Mouse (Mus musculus) forebrain, embryonic 12.5 days (tissue): ENCODE measurements around the gene Myom3. TPM values are rescaled to one million over a fixed set of nuclear protein-coding genes. Genes with fewer than 3 reads are reported as not detected.

Experiments
- ATAC-seq: fragments of 200-750 bp; cut with Nextera tagmentation; 2 replicates; pipeline ENCODE4 v1.8.0; 2017; ENCODE audit warnings: moderate TSS enrichment; ENCODE audit not compliant: low FRiP score
- H3K27ac ChIP-seq: fragments of 300-500 bp; sonication (generic); 2 replicates; pipeline ENCODE4 v1.5.1; 2016; ENCODE audit warnings: mild to moderate bottlenecking
- H3K27me3 ChIP-seq: fragments of 300-500 bp; sonication (generic); 2 replicates; pipeline ENCODE4 v1.6.1; 2016; ENCODE audit warnings: mild to moderate bottlenecking
- H3K36me3 ChIP-seq: fragments of 300-500 bp; sonication (generic); replicated peaks from 2 replicates; pipeline ENCODE4 v1.6.1; 2016; ENCODE audit warnings: mild to moderate bottlenecking
- H3K4me1 ChIP-seq: fragments of 300-500 bp; sonication (generic); 2 replicates; pipeline ENCODE4 v1.6.1; 2016
- H3K4me2 ChIP-seq: fragments of 300-500 bp; sonication (generic); 2 replicates; pipeline ENCODE4 v1.6.1; 2016; ENCODE audit warnings: mild to moderate bottlenecking, moderate library complexity
- H3K4me3 ChIP-seq: fragments of 300-500 bp; sonication (generic); replicated peaks from 2 replicates; pipeline ENCODE4 v1.5.1; 2016; ENCODE audit warnings: mild to moderate bottlenecking
- H3K9ac ChIP-seq: fragments of 300-500 bp; sonication (generic); 2 replicates; pipeline ENCODE4 v1.6.1; 2016; ENCODE audit warnings: mild to moderate bottlenecking
- H3K9me3 ChIP-seq: fragments of 300-500 bp; sonication (generic); 2 replicates; pipeline ENCODE4 v1.6.1; 2016
- WGBS: fragments of 180-500 bp; shearing (Covaris S2); methylation state at CpG from one replicate; pipeline ENCODE4 v1.1.7; 2016; 5-methylcytosine and 5-hydroxymethylcytosine counted together
- polyA plus RNA-seq: library from polyadenylated mRNA; unstranded; fragments of >200 nt; fragmentation: Nextera tagmentation; extraction: Ambion mirVana; gene quantifications from 2 replicates; pipeline ENCODE4 v1.2.1, GENCODE M21; 2016

Myom3 gene
- polyA plus RNA-seq, 1 experiment from 2014 or later: 0.10 TPM

GRCm38 (mm10) chr4:135851942-135852341 lies 92.4 kb downstream of the Myom3 start:
- Histone ChIP-seq H3K9me3 (no peaks in the 10 kb centered on the region), H3K9ac (no peak overlapping the region), H3K27ac (no peak overlapping the region), H3K27me3 (no peaks in the 10 kb centered on the region), H3K4me2 (no peak overlapping the region), H3K4me3 (no peak overlapping the region), H3K36me3 (no peaks in the 10 kb centered on the region), H3K4me1 (peaks cover 27% of the 10 kb centered on the region)
- WGBS: 85% methylated on average over 9 of the region's 9 CpGs
- ATAC-seq: no peak

GRCm38 (mm10) chr4:135853987-135854546 lies 94.6 kb downstream of the Myom3 start:
- H3K27me3 ChIP-seq: no peaks in the 10 kb centered on the region
- H3K4me2 ChIP-seq: peak overlapping the region; percentile 81; the same call in 1 of the 2 replicates
- H3K9ac ChIP-seq: peak overlapping the region; percentile 33; the same call in 1 of the 2 replicates
- no peaks in the 10 kb centered on the region for H3K36me3 ChIP-seq
- ATAC-seq: no peak
- no peaks in the 10 kb centered on the region for H3K9me3 ChIP-seq
- H3K4me1 ChIP-seq: peaks cover 42% of the 10 kb centered on the region
- 90% methylated on average over 14 of the region's 14 CpGs for WGBS
- H3K27ac ChIP-seq: peak overlapping the region; percentile 99
- H3K4me3 ChIP-seq: no peak overlapping the region

- Histone ChIP-seq H3K9me3 (no peaks in the 10 kb centered on the region), H3K4me2 (peak overlapping the region; percentile 81), H3K27ac (peak overlapping the region; percentile 99), H3K9ac (peak overlapping the region; percentile 97), H3K4me3 (peak overlapping the region; percentile 94; the same call in 1 of the 2 replicates), H3K4me1 (peaks cover 47% of the 10 kb centered on the region), H3K36me3 (no peaks in the 10 kb centered on the region), H3K27me3 (no peaks in the 10 kb centered on the region)
- ATAC-seq: no peak
- 72% methylated on average over 11 of the region's 11 CpGs for WGBS
Measured at GRCm38 (mm10) chr4:135854630-135855029, 95.1 kb downstream of the Myom3 start.

GRCm38 (mm10) chr4:135855080-135855479 lies 95.6 kb downstream of the Myom3 start:
- Histone ChIP-seq H3K27me3 (no peaks in the 10 kb centered on the region), H3K4me2 (peak overlapping the region; percentile 81), H3K4me1 (peaks cover 50% of the 10 kb centered on the region), H3K9ac (peak overlapping the region; percentile 97), H3K9me3 (no peaks in the 10 kb centered on the region), H3K27ac (peak overlapping the region; percentile 99), H3K36me3 (no peaks in the 10 kb centered on the region), H3K4me3 (peak overlapping the region; percentile 94)
- WGBS: 6% methylated on average over 6 of the region's 6 CpGs
- ATAC-seq: peak; percentile 44

- H3K4me3 ChIP-seq: peak within 1 kb of the TSS; percentile 94
- ATAC-seq: peak; percentile 94
- peak within 1 kb of the TSS; percentile 97 for H3K9ac ChIP-seq
- H3K4me2 ChIP-seq: peak within 1 kb of the TSS; percentile 81
- no peaks in the 10 kb centered on the region for H3K27me3 ChIP-seq
- no peaks in the 10 kb centered on the region for H3K9me3 ChIP-seq
- H3K36me3 ChIP-seq: no peaks in the 10 kb centered on the region
- under 1% methylated on average over 66 of the region's 67 CpGs for WGBS
- H3K4me1 ChIP-seq: peaks cover 50% of the 10 kb centered on the region
- H3K27ac ChIP-seq: peak within 1 kb of the TSS; percentile 99
Measured at GRCm38 (mm10) chr4:135855536-135856222, 96.2 kb downstream of the Myom3 start, which contains the start of gene Srsf10. TSS of gene Srsf10 (plus strand) at chr4:135855747.

- H3K27me3 ChIP-seq: no peaks in the 10 kb centered on the region
- peak overlapping the region; percentile 81 for H3K4me2 ChIP-seq
- H3K4me1 ChIP-seq: peaks cover 49% of the 10 kb centered on the region
- peak overlapping the region; percentile 97 for H3K9ac ChIP-seq
- H3K36me3 ChIP-seq: no peaks in the 10 kb centered on the region
- WGBS: under 1% methylated on average over 81 of the region's 91 CpGs
- peak; percentile 74 for ATAC-seq
- peak overlapping the region; percentile 99 for H3K27ac ChIP-seq
- H3K9me3 ChIP-seq: no peaks in the 10 kb centered on the region
- H3K4me3 ChIP-seq: peak overlapping the region; percentile 94
Measured at GRCm38 (mm10) chr4:135856223-135857091, 96.9 kb downstream of the Myom3 start.

GRCm38 (mm10) chr4:135857597-135858186 lies 98.2 kb downstream of the Myom3 start:
- peaks cover 3% of the 10 kb centered on the region; the same call in 1 of the 2 replicates for H3K36me3 ChIP-seq
- WGBS: 7% methylated on average over 7 of the region's 7 CpGs
- no peaks in the 10 kb centered on the region for H3K27me3 ChIP-seq
- H3K4me1 ChIP-seq: peaks cover 49% of the 10 kb centered on the region
- peak overlapping the region; percentile 81 for H3K4me2 ChIP-seq
- H3K9me3 ChIP-seq: no peaks in the 10 kb centered on the region
- H3K27ac ChIP-seq: no peak overlapping the region
- H3K4me3 ChIP-seq: peak overlapping the region; percentile 94
- peak overlapping the region; percentile 97 for H3K9ac ChIP-seq
- ATAC-seq: no peak

Other genes starting within 250 kb of the Myom3 start
- 1.9 and 2.8 TPM in 2 replicates for gene Grhl3, start 186.1 kb upstream of the Myom3 start, polyA plus RNA-seq
- 0.36 and 0.40 TPM in 2 replicates for gene Ifnlr1, start 73.4 kb upstream of the Myom3 start, polyA plus RNA-seq
- gene Il22ra1, start 31.5 kb upstream of the Myom3 start, polyA plus RNA-seq: not detected in 2 replicates
- 411 and 417 TPM in 2 replicates for gene Srsf10, start 96.0 kb downstream of the Myom3 start, polyA plus RNA-seq
- gene Pnrc2, start 114.1 kb downstream of the Myom3 start, polyA plus RNA-seq: 196 and 199 TPM in 2 replicates
- gene Cnr2, start 135.7 kb downstream of the Myom3 start, polyA plus RNA-seq: 0.32 and 0.36 TPM in 2 replicates
- gene Fuca1, start 161.0 kb downstream of the Myom3 start, polyA plus RNA-seq: 38.1 and 45.0 TPM in 2 replicates
- 52.3 and 55.8 TPM in 2 replicates for gene Hmgcl, start 186.7 kb downstream of the Myom3 start, polyA plus RNA-seq
- 28.3 and 30.9 TPM in 2 replicates for gene Gale, start 204.0 kb downstream of the Myom3 start, polyA plus RNA-seq
- gene Lypla2, start 212.9 kb downstream of the Myom3 start, polyA plus RNA-seq: 153 and 161 TPM in 2 replicates
- gene Pithd1, start 227.5 kb downstream of the Myom3 start, polyA plus RNA-seq: 60.2 and 64.6 TPM in 2 replicates